Mouse (Mus musculus) inflammation-experienced regulatory T-cells, adult 6 months (primary cell): ENCODE measurements at regions not wholly inside any gene's neighbourhood (a gene's known extent, or its start where the extent isn't known, plus 50 kb on each side); places are given as distances from the start of the nearest gene placed in this dataset.
A peak's percentile ranks its signal among the peaks of the same experiment; 100 is the strongest.

Experiments
- ATAC-seq: one replicate; pipeline ENCODE4 v1.8.0; 2017

- ATAC-seq = peak; percentile 35
These were observed 119.2 kb downstream of the Syk start for GRCm38 (mm10) chr13:52702201-52702611.

- no peak for ATAC-seq
These were observed 120.6 kb downstream of the Syk start for GRCm38 (mm10) chr13:52703401-52704164.

- ATAC-seq = no peak
These were observed 121.7 kb downstream of the Syk start for GRCm38 (mm10) chr13:52704673-52705072.

- ATAC-seq = no peak
These were observed 126.6 kb downstream of the Syk start for GRCm38 (mm10) chr13:52709580-52709979.

GRCm38 (mm10) chr13:52711713-52712369, 128.9 kb downstream of the Syk start:
- peak; percentile 85 for ATAC-seq

GRCm38 (mm10) chr13:52721463-52721862, 138.5 kb downstream of the Syk start:
- peak; percentile 97 for ATAC-seq

- ATAC-seq = no peak
These were observed 139.7 kb downstream of the Syk start for GRCm38 (mm10) chr13:52722718-52723117.

- ATAC-seq = no peak
These were observed 143.1 kb downstream of the Syk start for GRCm38 (mm10) chr13:52726043-52726442.

- ATAC-seq = no peak
These were observed 143.6 kb downstream of the Syk start for GRCm38 (mm10) chr13:52726525-52726924.

- ATAC-seq = no peak
These were observed 152.5 kb downstream of the Syk start for GRCm38 (mm10) chr13:52735453-52735933.

- ATAC-seq = no peak
These were observed 153.1 kb downstream of the Syk start for GRCm38 (mm10) chr13:52735934-52736523.

- no peak for ATAC-seq
These were observed 155.2 kb downstream of the Syk start for GRCm38 (mm10) chr13:52738095-52738660.

- ATAC-seq = no peak
These were observed 158.4 kb downstream of the Syk start for GRCm38 (mm10) chr13:52741371-52741770.

- no peak for ATAC-seq
These were observed 173.0 kb downstream of the Syk start for GRCm38 (mm10) chr13:52756005-52756404.

GRCm38 (mm10) chr13:52765508-52766181, 163.8 kb downstream of the Auh start:
- no peak for ATAC-seq

- ATAC-seq = no peak
These were observed 163.2 kb downstream of the Auh start for GRCm38 (mm10) chr13:52766236-52766635.

GRCm38 (mm10) chr13:52769956-52770355, 159.5 kb downstream of the Auh start:
- no peak for ATAC-seq

- no peak for ATAC-seq
These were observed 158.0 kb downstream of the Auh start for GRCm38 (mm10) chr13:52771518-52771917.

- no peak for ATAC-seq
These were observed 157.4 kb downstream of the Auh start for GRCm38 (mm10) chr13:52772081-52772480.

- ATAC-seq = no peak
These were observed 152.0 kb downstream of the Auh start for GRCm38 (mm10) chr13:52777396-52778034.

- no peak for ATAC-seq
These were observed 150.6 kb downstream of the Auh start for GRCm38 (mm10) chr13:52778848-52779247.
